Comparison of ENCODE assay signal across 21 mouse cellular contexts in genomic region chr15:63410994-63411770, GRCm38 (mm10).
DNase-seq lines count a peak whose midpoint lies in the region; ATAC-seq and TF ChIP-seq lines count a peak whose summit lies in the region.
"Had no signal": no experiment of that assay in that cellular context is flagged by ENCODE, and none has a peak within 500 bp of the region (broad histone marks: within the 10 kb centered on the region; RNA-seq: fewer than 3 reads in every experiment).

No protein-coding gene starts in this region.

- POLR2A ChIA-PET in Patski (lab: Charles Lee): no interaction called here

- H3K36me3 ChIP-seq in kidney, embryonic 15.5 days: no peaks in the 10 kb centered on the region
- no peaks in the 10 kb centered on the region for H3K36me3 ChIP-seq in lung, postnatal 0 days (ENCODE audit: insufficient read depth, low read length)
- H3K36me3 ChIP-seq: forebrain, embryonic 12.5 days; heart, embryonic 15.5 days; hindbrain, embryonic 13.5 days had no signal

- 54% methylated on average over 11 of the region's 11 CpGs for WGBS in kidney, embryonic 15.5 days
- 60% methylated on average over 11 of the region's 11 CpGs for whole genome bisulfite sequencing in lung, postnatal 0 days

- intact Hi-C loops in left cerebral cortex, postnatal 36 days (cut with DNase I): no loop called here

- no peak for TF ChIP-seq EP300 in lung, postnatal 0 days (IDR thresholded peaks at IDR 0.05)

- no peak overlapping the region for H3K4me3 ChIP-seq in kidney, embryonic 15.5 days (replicated peaks)
- no peak overlapping the region for H3K4me3 ChIP-seq in lung, postnatal 0 days (ENCODE audit: low read depth, low read length)
- H3K4me3 ChIP-seq: forebrain, embryonic 12.5 days; heart, adult 2 months; heart, embryonic 15.5 days; hindbrain, embryonic 13.5 days had no signal

- ATAC-seq in kidney, embryonic 15.5 days (replicated peaks; ENCODE audit: low FRiP score): peak; percentile 83
- no peak for ATAC-seq in lung, postnatal 0 days
- ATAC-seq in Patski: peak; percentile 83
- ATAC-seq: forebrain, embryonic 16.5 days; hindbrain, postnatal 0 days had no signal

- no peak for DNase-seq in kidney, adult 11 months
- peak; percentile 6 for DNase-seq in lung, postnatal 0 days (ENCODE audit: low spot score)
- DNase-seq in lung, postnatal 36 days: no peak
- DNase-seq in Patski (ENCODE audit: low read depth, low spot score): peak; percentile 61
- DNase-seq in left cerebral cortex, postnatal 36 days (ENCODE audit: low spot score in 2 of 2): no peak
- DNase-seq in embryo, embryonic 11 days: no peak
- DNase-seq: adrenal gland, adult 8-10 months; B cell, adult 2 months; cerebellum, adult 11 months; cerebellum, adult 8-10 months; cerebellum, postnatal 14 days; gastrocnemius, postnatal 14 days; heart, adult 2 months; heart, postnatal 14 days had no signal

- H3K9me3 ChIP-seq in kidney, embryonic 15.5 days (replicated peaks): no peaks in the 10 kb centered on the region
- H3K9me3 ChIP-seq in lung, postnatal 0 days (ENCODE audit: low read length): no peaks in the 10 kb centered on the region
- H3K9me3 ChIP-seq: forebrain, embryonic 12.5 days; heart, embryonic 15.5 days; hindbrain, embryonic 13.5 days had no signal

- no peak overlapping the region for H3K9ac ChIP-seq in kidney, embryonic 15.5 days
- H3K9ac ChIP-seq in lung, postnatal 0 days (replicated peaks; ENCODE audit: low read depth): no peak overlapping the region
- H3K9ac ChIP-seq: forebrain, embryonic 12.5 days; heart, embryonic 15.5 days; hindbrain, embryonic 13.5 days had no signal

- no peaks in the 10 kb centered on the region for H3K27me3 ChIP-seq in kidney, embryonic 15.5 days
- no peaks in the 10 kb centered on the region for H3K27me3 ChIP-seq in lung, postnatal 0 days (replicated peaks; ENCODE audit: insufficient read depth, low read length)
- H3K27me3 ChIP-seq in Patski: no peaks in the 10 kb centered on the region
- H3K27me3 ChIP-seq: forebrain, embryonic 12.5 days; heart, embryonic 15.5 days; hindbrain, embryonic 13.5 days had no signal

- CTCF ChIA-PET in Patski (lab: Charles Lee): no interaction called here

- 0 out of 2 replicates have a peak overlapping the region, but pooled peaks have one; percentile 5 for H3K4me2 ChIP-seq in kidney, embryonic 15.5 days
- H3K4me2 ChIP-seq in lung, postnatal 0 days (replicated peaks; ENCODE audit: low read depth, low read length): no peak overlapping the region
- H3K4me2 ChIP-seq: forebrain, embryonic 12.5 days; heart, embryonic 11.5 days; heart, embryonic 15.5 days; hindbrain, embryonic 13.5 days had no signal

- no peak for TF ChIP-seq CTCF in lung, postnatal 0 days (IDR thresholded peaks at IDR 0.05)
- no peak for TF ChIP-seq CTCF in Patski (IDR thresholded peaks at IDR 0.05)

- no peaks in the 10 kb centered on the region for H3K4me1 ChIP-seq in kidney, embryonic 15.5 days
- no peaks in the 10 kb centered on the region for H3K4me1 ChIP-seq in lung, postnatal 0 days (ENCODE audit: insufficient read depth, low read depth, low read length)
- H3K4me1 ChIP-seq: forebrain, embryonic 12.5 days; heart, embryonic 15.5 days; hindbrain, embryonic 13.5 days had no signal

- peak overlapping the region; percentile 72 for H3K27ac ChIP-seq in kidney, embryonic 15.5 days
- H3K27ac ChIP-seq in lung, postnatal 0 days (ENCODE audit: low read length): no peak overlapping the region
- H3K27ac ChIP-seq: forebrain, embryonic 12.5 days; heart, adult 2 months; heart, embryonic 15.5 days; hindbrain, embryonic 13.5 days; hindbrain, postnatal 0 days had no signal

- in situ Hi-C loops in Patski (cut with MboI; ENCODE audit: low pct_unique_long_range_greater_than_20kb): no loop called here

Comparison
In these comparisons a context has a peak if more than half of its experiments do, and no peak if none do; other contexts are left out.
1. DNase-seq: peak in lung, postnatal 0 days (single experiment) and Patski (single experiment); none in kidney, adult 11 months (single experiment), lung, postnatal 36 days (single experiment), left cerebral cortex, postnatal 36 days (0 of 2) and embryo, embryonic 11 days (single experiment).